Mouse (Mus musculus): ENCODE data around the gene Rcc1l. TPM values are rescaled to one million over a fixed set of nuclear protein-coding genes. Genes with fewer than 3 reads are reported as not detected.

Gene Rcc1l
- polyA plus RNA-seq, 1 experiment from 2014 or later, result 23.8 TPM

DNA sequence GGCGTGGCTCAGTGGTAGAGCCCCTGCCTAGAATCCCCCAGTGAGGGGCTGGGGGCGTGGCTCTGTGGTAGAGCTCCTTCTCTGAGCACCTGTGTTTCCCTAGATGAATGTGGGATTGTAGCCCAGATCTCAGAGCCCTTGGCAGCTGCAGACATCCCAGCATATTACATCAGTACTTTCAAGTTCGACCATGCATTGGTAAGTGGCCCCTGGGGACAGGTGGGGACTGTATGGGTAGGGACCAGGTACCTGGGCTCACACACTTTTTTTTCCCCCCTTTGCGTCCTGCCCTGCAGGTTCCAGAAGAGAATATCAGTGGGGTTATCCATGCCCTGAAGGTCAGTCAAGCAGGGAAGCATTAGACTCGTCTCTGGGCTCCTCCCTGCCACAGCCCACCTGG, 38.6 kb downstream of the Rcc1l start:
- H3K4me3 ChIP-seq (ENCODE audit: low read depth, low read length), result no peak overlapping the region
- no peaks in the 10 kb centered on the region for H3K27me3 ChIP-seq (ENCODE audit: control insufficient read depth, insufficient read depth, low read length)
- no peak overlapping the region for H3K9ac ChIP-seq (replicated peaks; ENCODE audit: low read depth, low read length)
- no peaks in the 10 kb centered on the region for H3K4me1 ChIP-seq (ENCODE audit: control insufficient read depth, insufficient read depth, low read length)
- H3K9me3 ChIP-seq (ENCODE audit: control insufficient read depth, low read depth, low read length), result no peaks in the 10 kb centered on the region; the same call in 1 of the 2 replicates
- no peaks in the 10 kb centered on the region for H3K36me3 ChIP-seq (ENCODE audit: control insufficient read depth, insufficient read depth, low read length)
- 86% methylated on average over 5 of the region's 5 CpGs for WGBS
- H3K4me2 ChIP-seq (replicated peaks; ENCODE audit: low read depth, low read length), result no peak overlapping the region
- no peak overlapping the region for H3K27ac ChIP-seq (ENCODE audit: low read length)
- no peak for ATAC-seq (ENCODE audit: insufficient number of reproducible peaks, insufficient read depth, low FRiP score, low read depth)

DNA sequence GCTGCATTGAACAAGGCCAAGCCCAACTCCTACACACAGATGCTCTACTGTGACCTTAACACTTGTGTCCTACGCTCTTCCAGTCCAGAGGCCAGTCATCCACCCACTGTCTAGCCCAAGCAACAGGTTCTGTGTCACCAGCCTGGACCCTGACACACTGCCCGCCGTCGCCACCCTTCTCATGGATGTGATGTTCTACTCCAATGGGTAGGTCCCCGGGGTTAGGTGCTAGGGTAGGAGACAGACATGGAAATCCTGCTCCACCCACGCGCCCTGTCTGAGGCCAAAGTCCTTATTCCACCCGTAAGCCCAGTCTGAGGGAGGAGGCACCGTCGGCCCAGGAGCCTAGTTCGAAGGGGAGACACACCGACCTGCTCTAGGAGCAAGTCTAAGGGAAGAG, 40.6 kb downstream of the Rcc1l start:
- no peak for ATAC-seq (ENCODE audit: insufficient number of reproducible peaks, insufficient read depth, low FRiP score, low read depth)
- H3K27me3 ChIP-seq (ENCODE audit: control insufficient read depth, insufficient read depth, low read length), result no peaks in the 10 kb centered on the region
- H3K4me1 ChIP-seq (ENCODE audit: control insufficient read depth, insufficient read depth, low read length), result no peaks in the 10 kb centered on the region
- H3K9me3 ChIP-seq (ENCODE audit: control insufficient read depth, low read depth, low read length), result no peaks in the 10 kb centered on the region
- H3K36me3 ChIP-seq (ENCODE audit: control insufficient read depth, insufficient read depth, low read length), result no peaks in the 10 kb centered on the region
- no peak overlapping the region for H3K4me3 ChIP-seq (ENCODE audit: low read depth, low read length)
- no peak overlapping the region for H3K9ac ChIP-seq (replicated peaks; ENCODE audit: low read depth, low read length)
- H3K4me2 ChIP-seq (replicated peaks; ENCODE audit: low read depth, low read length), result no peak overlapping the region
- WGBS, result 92% methylated on average over 12 of the region's 12 CpGs
- no peak overlapping the region for H3K27ac ChIP-seq (ENCODE audit: low read length)

DNA sequence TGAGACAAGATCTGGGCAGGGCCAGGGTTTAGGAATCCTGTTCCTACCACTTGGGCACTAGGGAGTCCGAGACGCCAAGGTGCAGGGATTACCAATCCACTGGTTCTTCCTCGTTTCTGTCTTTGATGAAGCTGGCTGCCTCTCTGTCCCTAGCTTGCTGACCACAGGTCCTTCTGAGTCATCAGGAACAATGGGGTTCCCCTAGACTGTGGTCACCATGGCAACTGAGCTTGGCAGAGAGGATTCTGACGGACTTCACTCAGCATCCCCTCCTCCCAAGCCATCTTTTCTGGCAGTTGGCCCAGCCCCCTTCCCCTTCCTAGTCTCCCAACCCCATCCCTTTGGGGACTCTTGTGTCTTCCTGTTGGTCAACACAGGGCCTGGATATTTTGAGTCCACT, 45.0 kb downstream of the Rcc1l start:
- no peaks in the 10 kb centered on the region; the same call in 1 of the 2 replicates for H3K9me3 ChIP-seq (ENCODE audit: control insufficient read depth, low read depth, low read length)
- no peaks in the 10 kb centered on the region for H3K4me1 ChIP-seq (ENCODE audit: control insufficient read depth, insufficient read depth, low read length)
- H3K9ac ChIP-seq (replicated peaks; ENCODE audit: low read depth, low read length), result no peak overlapping the region
- H3K36me3 ChIP-seq (ENCODE audit: control insufficient read depth, insufficient read depth, low read length), result peaks cover 3% of the 10 kb centered on the region; the same call in 1 of the 2 replicates
- H3K27ac ChIP-seq (ENCODE audit: low read length), result no peak overlapping the region
- no peak for ATAC-seq (ENCODE audit: insufficient number of reproducible peaks, insufficient read depth, low FRiP score, low read depth)
- whole genome bisulfite sequencing, result 51% methylated on average over 4 of the region's 4 CpGs
- H3K4me3 ChIP-seq (ENCODE audit: low read depth, low read length), result no peak overlapping the region
- H3K4me2 ChIP-seq (replicated peaks; ENCODE audit: low read depth, low read length), result no peak overlapping the region
- no peaks in the 10 kb centered on the region for H3K27me3 ChIP-seq (ENCODE audit: control insufficient read depth, insufficient read depth, low read length)

DNA sequence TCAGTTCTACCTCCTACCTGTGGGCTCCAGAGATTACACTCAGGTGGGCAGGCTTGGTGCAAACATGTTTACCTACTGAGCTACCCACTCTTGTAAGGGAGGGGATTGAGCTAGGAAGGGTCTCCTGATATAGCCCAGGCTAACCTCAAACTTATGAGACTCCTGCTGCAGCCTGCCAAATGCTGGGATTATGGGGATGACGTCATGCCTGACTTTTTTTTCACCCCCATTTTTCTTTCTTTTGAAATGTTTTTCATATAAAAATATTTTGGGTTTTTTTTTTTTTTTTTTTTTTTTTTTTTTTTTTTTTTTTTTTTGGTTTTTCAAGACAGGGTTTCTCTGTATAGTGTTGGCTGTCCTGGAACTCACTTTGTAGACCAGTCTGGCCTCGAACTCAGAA, 50.3 kb downstream of the Rcc1l start:
- Histone ChIP-seq H3K4me2 (replicated peaks; ENCODE audit: low read depth, low read length) (no peak overlapping the region), H3K9ac (replicated peaks; ENCODE audit: low read depth, low read length) (no peak overlapping the region), H3K9me3 (ENCODE audit: control insufficient read depth, low read depth, low read length) (no peaks in the 10 kb centered on the region; the same call in 1 of the 2 replicates), H3K27ac (ENCODE audit: low read length) (no peak overlapping the region), H3K27me3 (ENCODE audit: control insufficient read depth, insufficient read depth, low read length) (no peaks in the 10 kb centered on the region), H3K4me3 (ENCODE audit: low read depth, low read length) (no peak overlapping the region), H3K36me3 (ENCODE audit: control insufficient read depth, insufficient read depth, low read length) (peaks cover 4% of the 10 kb centered on the region; the same call in 1 of the 2 replicates), H3K4me1 (ENCODE audit: control insufficient read depth, insufficient read depth, low read length) (no peaks in the 10 kb centered on the region)
- 80% methylated on average over 2 of the region's 2 CpGs for WGBS
- no peak for ATAC-seq (ENCODE audit: insufficient number of reproducible peaks, insufficient read depth, low FRiP score, low read depth)

DNA sequence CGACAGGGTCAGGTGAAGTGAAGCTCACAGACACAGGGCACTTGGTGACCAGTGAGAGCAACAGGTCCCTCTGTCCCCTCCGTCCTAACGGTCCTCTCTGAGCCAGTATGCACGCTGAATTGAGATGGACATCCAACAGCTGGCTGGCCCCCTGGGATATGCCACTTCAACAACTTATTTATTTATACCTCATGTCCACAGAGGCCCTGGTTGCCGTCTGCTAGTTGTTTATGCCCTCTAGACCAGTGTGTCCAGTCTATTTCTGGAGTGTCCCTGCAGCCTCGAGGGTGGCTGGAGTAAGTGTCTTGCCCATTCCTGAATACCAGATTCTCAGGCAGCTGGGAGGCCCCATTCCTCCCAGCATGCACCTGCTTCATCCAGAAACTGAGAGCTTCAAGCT, 52.7 kb downstream of the Rcc1l start:
- Histone ChIP-seq H3K36me3 (ENCODE audit: control insufficient read depth, insufficient read depth, low read length) (peaks cover 4% of the 10 kb centered on the region; the same call in 1 of the 2 replicates), H3K4me1 (ENCODE audit: control insufficient read depth, insufficient read depth, low read length) (no peaks in the 10 kb centered on the region), H3K9me3 (ENCODE audit: control insufficient read depth, low read depth, low read length) (no peaks in the 10 kb centered on the region; the same call in 1 of the 2 replicates), H3K9ac (replicated peaks; ENCODE audit: low read depth, low read length) (no peak overlapping the region), H3K4me2 (replicated peaks; ENCODE audit: low read depth, low read length) (no peak overlapping the region), H3K4me3 (ENCODE audit: low read depth, low read length) (no peak overlapping the region), H3K27me3 (ENCODE audit: control insufficient read depth, insufficient read depth, low read length) (no peaks in the 10 kb centered on the region), H3K27ac (ENCODE audit: low read length) (no peak overlapping the region)
- no peak for ATAC-seq (ENCODE audit: insufficient number of reproducible peaks, insufficient read depth, low FRiP score, low read depth)
- WGBS, result 74% methylated on average over 6 of the region's 6 CpGs

DNA sequence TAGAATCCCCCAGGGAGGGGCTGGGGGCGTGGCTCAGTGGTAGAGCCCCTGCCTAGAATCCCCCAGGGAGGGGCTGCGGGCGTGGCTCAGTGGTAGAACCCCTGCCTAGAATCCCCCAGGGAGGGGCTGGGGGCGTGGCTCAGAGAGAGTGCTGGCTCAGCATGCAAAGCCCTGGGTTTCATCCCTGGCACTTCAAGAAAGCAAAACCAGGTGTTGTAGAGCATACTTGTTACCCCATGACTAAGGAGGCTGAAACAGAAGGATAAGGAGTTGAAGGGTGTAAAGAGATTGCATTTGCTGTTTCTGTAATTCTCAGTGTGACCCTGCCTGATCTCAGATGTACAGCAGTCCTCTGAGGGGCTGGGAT, 54.7 kb downstream of the Rcc1l start:
- no peaks in the 10 kb centered on the region for H3K27me3 ChIP-seq (ENCODE audit: control insufficient read depth, insufficient read depth, low read length)
- no peaks in the 10 kb centered on the region; the same call in 1 of the 2 replicates for H3K9me3 ChIP-seq (ENCODE audit: control insufficient read depth, low read depth, low read length)
- no peak for ATAC-seq (ENCODE audit: insufficient number of reproducible peaks, insufficient read depth, low FRiP score, low read depth)
- no peak overlapping the region for H3K4me2 ChIP-seq (replicated peaks; ENCODE audit: low read depth, low read length)
- no peak overlapping the region for H3K4me3 ChIP-seq (ENCODE audit: low read depth, low read length)
- peaks cover 3% of the 10 kb centered on the region; the same call in 1 of the 2 replicates for H3K36me3 ChIP-seq (ENCODE audit: control insufficient read depth, insufficient read depth, low read length)
- H3K4me1 ChIP-seq (ENCODE audit: control insufficient read depth, insufficient read depth, low read length), result no peaks in the 10 kb centered on the region
- H3K9ac ChIP-seq (replicated peaks; ENCODE audit: low read depth, low read length), result no peak overlapping the region
- H3K27ac ChIP-seq (ENCODE audit: low read length), result no peak overlapping the region
- 67% methylated on average over 4 of the region's 4 CpGs for WGBS

DNA sequence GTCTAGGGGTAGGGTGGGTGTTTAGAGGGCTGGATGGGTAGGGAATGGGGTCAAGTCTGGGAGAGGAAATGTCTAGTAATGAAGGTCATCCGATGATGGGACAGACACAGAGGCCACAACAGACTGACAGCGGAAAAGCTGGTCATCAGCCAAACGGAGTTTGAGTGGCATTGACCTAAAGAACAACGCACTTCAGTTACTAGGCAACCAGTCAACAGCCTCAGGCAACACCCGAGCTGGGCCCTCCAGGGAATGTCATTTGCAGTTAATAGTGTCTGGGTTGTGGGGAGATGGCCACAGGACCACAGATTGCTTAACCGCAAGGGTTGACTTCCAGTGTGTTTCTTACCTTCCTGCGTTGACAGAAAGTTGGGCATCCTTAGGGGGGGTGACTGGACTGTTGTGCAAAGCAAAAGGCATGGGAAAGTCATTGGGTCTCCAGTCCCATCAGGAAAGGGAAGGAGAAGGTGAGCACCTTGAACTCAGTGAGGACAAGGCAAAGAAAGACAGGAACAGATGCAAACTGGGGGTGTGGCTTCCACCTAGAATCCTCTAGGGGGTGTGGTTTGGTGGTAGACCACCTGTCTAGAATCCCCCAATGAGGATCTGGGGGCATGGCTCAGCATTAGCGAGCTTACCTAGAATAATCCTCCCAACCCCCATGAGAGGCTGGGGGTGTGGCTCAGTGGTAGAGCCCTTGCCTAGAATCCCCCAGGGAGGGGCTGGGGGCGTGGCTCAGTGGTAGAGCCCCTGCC, 55.3 kb downstream of the Rcc1l start:
- Histone ChIP-seq H3K4me3 (ENCODE audit: low read depth, low read length) (no peak overlapping the region), H3K27ac (ENCODE audit: low read length) (no peak overlapping the region), H3K9me3 (ENCODE audit: control insufficient read depth, low read depth, low read length) (no peaks in the 10 kb centered on the region), H3K4me2 (replicated peaks; ENCODE audit: low read depth, low read length) (no peak overlapping the region), H3K9ac (replicated peaks; ENCODE audit: low read depth, low read length) (no peak overlapping the region), H3K36me3 (ENCODE audit: control insufficient read depth, insufficient read depth, low read length) (no peaks in the 10 kb centered on the region), H3K4me1 (ENCODE audit: control insufficient read depth, insufficient read depth, low read length) (no peaks in the 10 kb centered on the region), H3K27me3 (ENCODE audit: control insufficient read depth, insufficient read depth, low read length) (no peaks in the 10 kb centered on the region)
- ATAC-seq (ENCODE audit: insufficient number of reproducible peaks, insufficient read depth, low FRiP score, low read depth), result no peak
- WGBS, result 66% methylated on average over 8 of the region's 9 CpGs

DNA sequence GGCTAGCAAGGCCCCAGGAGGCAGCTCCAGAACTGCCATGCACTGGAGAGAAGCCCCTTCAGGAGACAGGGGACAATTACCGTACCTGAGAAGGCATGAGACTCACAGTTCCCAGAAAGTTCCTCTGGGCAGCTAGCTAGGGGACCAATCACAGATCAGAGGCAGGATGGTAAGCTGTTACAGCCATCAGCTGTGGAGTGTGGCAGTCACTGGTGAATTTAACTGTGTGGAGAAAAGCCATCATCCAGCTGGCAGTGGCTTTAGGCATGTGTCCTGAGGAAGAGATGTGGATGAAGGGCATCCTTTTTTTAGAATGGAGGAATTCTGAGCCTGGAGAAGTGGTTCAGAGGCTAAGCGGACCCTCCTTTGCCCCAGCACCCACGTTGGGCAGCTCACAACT, 56.4 kb downstream of the Rcc1l start:
- WGBS, result 81% methylated on average over 3 of the region's 3 CpGs
- H3K27me3 ChIP-seq (ENCODE audit: control insufficient read depth, insufficient read depth, low read length), result no peaks in the 10 kb centered on the region
- ATAC-seq (ENCODE audit: insufficient number of reproducible peaks, insufficient read depth, low FRiP score, low read depth), result no peak
- H3K4me2 ChIP-seq (replicated peaks; ENCODE audit: low read depth, low read length), result no peak overlapping the region
- H3K4me1 ChIP-seq (ENCODE audit: control insufficient read depth, insufficient read depth, low read length), result no peaks in the 10 kb centered on the region
- no peaks in the 10 kb centered on the region for H3K36me3 ChIP-seq (ENCODE audit: control insufficient read depth, insufficient read depth, low read length)
- H3K9me3 ChIP-seq (ENCODE audit: control insufficient read depth, low read depth, low read length), result no peaks in the 10 kb centered on the region
- H3K27ac ChIP-seq (ENCODE audit: low read length), result no peak overlapping the region
- no peak overlapping the region for H3K9ac ChIP-seq (replicated peaks; ENCODE audit: low read depth, low read length)
- no peak overlapping the region for H3K4me3 ChIP-seq (ENCODE audit: low read depth, low read length)

Measured in stomach, embryonic 14.5 days (tissue).